In the genomic region with DNA sequence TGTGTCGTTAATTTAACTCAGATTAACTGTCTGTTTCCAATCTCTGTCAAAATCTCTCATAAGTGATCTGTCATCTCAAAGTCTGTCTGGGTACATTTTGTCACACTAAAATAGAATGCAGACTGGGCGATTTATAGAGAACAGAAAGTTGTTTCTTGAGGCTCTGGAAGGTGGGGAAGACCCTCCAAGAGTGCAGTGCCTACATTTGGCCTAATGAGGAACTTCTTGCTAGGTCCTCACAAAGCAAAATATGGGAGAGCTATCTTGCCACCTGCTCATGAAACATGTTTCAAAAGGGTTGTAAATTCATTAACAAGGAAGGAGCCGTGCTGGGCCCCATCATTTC, we compare ENCODE assay signal across 17 mouse cellular contexts.
DNase-seq lines count a peak whose midpoint lies in the region; ATAC-seq and TF ChIP-seq lines count a peak whose summit lies in the region.
"Had no signal": no experiment of that assay in that cellular context is flagged by ENCODE, and none has a peak within 500 bp of the region (broad histone marks: within the 10 kb centered on the region; RNA-seq: fewer than 3 reads in every experiment).

No protein-coding gene starts in this region.

- 55% methylated on average over 3 of the region's 3 CpGs for WGBS in embryonic facial prominence, embryonic 13.5 days
- WGBS in embryonic facial prominence, embryonic 10.5 days, result 83% methylated on average over 3 of the region's 3 CpGs
- 58% methylated on average over 3 of the region's 3 CpGs for WGBS in heart, embryonic 16.5 days
- whole genome bisulfite sequencing in heart, adult 2 months, result 71% methylated on average over 3 of the region's 3 CpGs
- WGBS in midbrain, embryonic 11.5 days, result 76% methylated on average over 3 of the region's 3 CpGs
- WGBS in midbrain, embryonic 14.5 days, result 87% methylated on average over 3 of the region's 3 CpGs
- 58% methylated on average over 3 of the region's 3 CpGs for WGBS in stomach, postnatal 0 days

- H3K27ac ChIP-seq in embryonic facial prominence, embryonic 13.5 days, result 0 out of 2 replicates have a peak overlapping the region, but pooled peaks have one; percentile 51
- no peak overlapping the region for H3K27ac ChIP-seq in embryonic facial prominence, embryonic 10.5 days (replicated peaks)
- H3K27ac ChIP-seq in heart, embryonic 16.5 days (ENCODE audit: low read length), result peak overlapping the region; percentile 70; the same call in 1 of the 2 replicates
- H3K27ac ChIP-seq in heart, adult 2 months, result no peak overlapping the region; the same call in 1 of the 2 replicates
- no peak overlapping the region for H3K27ac ChIP-seq in midbrain, embryonic 11.5 days (ENCODE audit: low read depth, low read length)
- H3K27ac ChIP-seq in midbrain, embryonic 14.5 days (replicated peaks; ENCODE audit: low read depth, low read length), result no peak overlapping the region
- peak overlapping the region; percentile 84 for H3K27ac ChIP-seq in stomach, postnatal 0 days (replicated peaks)
- H3K27ac ChIP-seq: hindbrain, embryonic 13.5 days; midbrain, embryonic 10.5 days; neural tube, embryonic 15.5 days had no signal

- DNase-seq in embryonic facial prominence, embryonic 10.5 days (ENCODE audit: low spot score), result no peak
- no peak for DNase-seq in heart, adult 2 months
- peak; percentile 69 for DNase-seq in midbrain, embryonic 11.5 days (ENCODE audit: low spot score, missing footprints)
- no peak for DNase-seq in midbrain, embryonic 14.5 days
- no peak for DNase-seq in stomach, postnatal 0 days (ENCODE audit: low spot score)
- DNase-seq in testis, postnatal 14 days (ENCODE audit: low spot score), result no peak
- DNase-seq: adrenal gland, postnatal 14 days; cerebellum, adult 9-10 months; kidney, postnatal 4 days; lung, postnatal 10 days; right cerebral cortex, postnatal 4 days had no signal

- H3K36me3 ChIP-seq in embryonic facial prominence, embryonic 13.5 days, result no peaks in the 10 kb centered on the region
- H3K36me3 ChIP-seq in embryonic facial prominence, embryonic 10.5 days (replicated peaks), result no peaks in the 10 kb centered on the region
- 0 out of 2 replicates have a peak, but pooled peaks cover 2% of the 10 kb centered on the region for H3K36me3 ChIP-seq in heart, embryonic 16.5 days (ENCODE audit: control insufficient read depth, insufficient read depth)
- H3K36me3 ChIP-seq in heart, adult 2 months (ENCODE audit: control insufficient read depth, insufficient read depth, low read length), result peaks cover 5% of the 10 kb centered on the region
- H3K36me3 ChIP-seq in midbrain, embryonic 11.5 days (ENCODE audit: control insufficient read depth, insufficient read depth, low read length), result no peaks in the 10 kb centered on the region
- H3K36me3 ChIP-seq in midbrain, embryonic 14.5 days (ENCODE audit: control insufficient read depth, insufficient read depth, low read length), result no peaks in the 10 kb centered on the region
- H3K36me3 ChIP-seq in stomach, postnatal 0 days (ENCODE audit: control insufficient read depth, insufficient read depth, low read length), result no peaks in the 10 kb centered on the region
- H3K36me3 ChIP-seq: hindbrain, embryonic 13.5 days; midbrain, embryonic 10.5 days; neural tube, embryonic 15.5 days had no signal

- H3K79me2 ChIP-seq in heart, adult 2 months (replicated peaks; ENCODE audit: control insufficient read depth, insufficient read depth, low read length), result no peaks in the 10 kb centered on the region; the same call in 1 of the 2 replicates

- H3K27me3 ChIP-seq in embryonic facial prominence, embryonic 13.5 days, result no peaks in the 10 kb centered on the region
- H3K27me3 ChIP-seq in embryonic facial prominence, embryonic 10.5 days (replicated peaks; ENCODE audit: low read depth, poor library complexity, severe bottlenecking), result no peaks in the 10 kb centered on the region
- no peaks in the 10 kb centered on the region for H3K27me3 ChIP-seq in heart, embryonic 16.5 days (ENCODE audit: control insufficient read depth, insufficient read depth, low read length)
- no peaks in the 10 kb centered on the region for H3K27me3 ChIP-seq in heart, adult 2 months (ENCODE audit: control insufficient read depth, insufficient read depth, low read length)
- H3K27me3 ChIP-seq in midbrain, embryonic 11.5 days (ENCODE audit: control insufficient read depth, insufficient read depth, low read length), result no peaks in the 10 kb centered on the region
- no peaks in the 10 kb centered on the region for H3K27me3 ChIP-seq in midbrain, embryonic 14.5 days (ENCODE audit: control insufficient read depth, insufficient read depth, low read length)
- no peaks in the 10 kb centered on the region for H3K27me3 ChIP-seq in stomach, postnatal 0 days (ENCODE audit: control insufficient read depth, insufficient read depth, low read length)
- H3K27me3 ChIP-seq: hindbrain, embryonic 13.5 days; neural tube, embryonic 15.5 days had no signal

- no peak overlapping the region for H3K9ac ChIP-seq in embryonic facial prominence, embryonic 13.5 days
- H3K9ac ChIP-seq in heart, embryonic 16.5 days (ENCODE audit: low read length), result no peak overlapping the region; the same call in 1 of the 2 replicates
- H3K9ac ChIP-seq in heart, adult 2 months (ENCODE audit: low read depth, low read length), result no peak overlapping the region
- H3K9ac ChIP-seq in midbrain, embryonic 11.5 days (ENCODE audit: low read length), result no peak overlapping the region
- H3K9ac ChIP-seq in midbrain, embryonic 14.5 days (replicated peaks; ENCODE audit: low read length), result no peak overlapping the region
- no peak overlapping the region for H3K9ac ChIP-seq in stomach, postnatal 0 days (ENCODE audit: low read length)
- H3K9ac ChIP-seq: hindbrain, embryonic 13.5 days; neural tube, embryonic 15.5 days had no signal

- no peak for ATAC-seq in embryonic facial prominence, embryonic 13.5 days (ENCODE audit: insufficient number of reproducible peaks, insufficient read depth, low FRiP score, low TSS enrichment, low read depth)
- no peak for ATAC-seq in heart, embryonic 16.5 days (replicated peaks; ENCODE audit: extremely low read depth, insufficient read depth, low FRiP score)
- no peak for ATAC-seq in midbrain, embryonic 11.5 days (ENCODE audit: low FRiP score)
- no peak for ATAC-seq in midbrain, embryonic 14.5 days (ENCODE audit: low FRiP score, low TSS enrichment)
- no peak for ATAC-seq in stomach, postnatal 0 days (ENCODE audit: low FRiP score, low TSS enrichment)
- ATAC-seq: inflammation-experienced regulatory T-cells, adult 6 months had no signal

- no peak for TF ChIP-seq EP300 in heart, adult 2 months (IDR thresholded peaks at IDR 0.05; ENCODE audit: insufficient read depth, low read depth, low read length)
- TF ChIP-seq EP300 in stomach, postnatal 0 days (optimal IDR thresholded peaks at IDR 0.05), result no peak

- no peak for TF ChIP-seq POLR2A in heart, adult 2 months (IDR thresholded peaks at IDR 0.05; ENCODE audit: insufficient read depth, low read depth, low read length)

- no peak overlapping the region for H3K4me2 ChIP-seq in embryonic facial prominence, embryonic 13.5 days
- H3K4me2 ChIP-seq in heart, embryonic 16.5 days (ENCODE audit: low read depth, low read length), result no peak overlapping the region
- H3K4me2 ChIP-seq in midbrain, embryonic 11.5 days, result no peak overlapping the region
- no peak overlapping the region for H3K4me2 ChIP-seq in midbrain, embryonic 14.5 days (ENCODE audit: low read length)
- H3K4me2 ChIP-seq in stomach, postnatal 0 days (replicated peaks; ENCODE audit: low read depth), result no peak overlapping the region
- H3K4me2 ChIP-seq: hindbrain, embryonic 13.5 days; neural tube, embryonic 15.5 days had no signal

- H3K4me1 ChIP-seq in embryonic facial prominence, embryonic 13.5 days, result peaks cover 14% of the 10 kb centered on the region
- peaks cover 12% of the 10 kb centered on the region for H3K4me1 ChIP-seq in embryonic facial prominence, embryonic 10.5 days
- H3K4me1 ChIP-seq in heart, embryonic 16.5 days (ENCODE audit: control insufficient read depth, insufficient read depth, low read length), result peaks cover 35% of the 10 kb centered on the region
- H3K4me1 ChIP-seq in heart, adult 2 months (ENCODE audit: control insufficient read depth, insufficient read depth, low read length), result peaks cover 7% of the 10 kb centered on the region
- H3K4me1 ChIP-seq in midbrain, embryonic 11.5 days (ENCODE audit: control insufficient read depth, insufficient read depth, low read length), result no peaks in the 10 kb centered on the region
- 0 out of 2 replicates have a peak, but pooled peaks cover 3% of the 10 kb centered on the region for H3K4me1 ChIP-seq in midbrain, embryonic 14.5 days (ENCODE audit: control insufficient read depth, insufficient read depth, low read length)
- no peaks in the 10 kb centered on the region for H3K4me1 ChIP-seq in stomach, postnatal 0 days (replicated peaks; ENCODE audit: control insufficient read depth, insufficient read depth)

- no peak for TF ChIP-seq CTCF in heart, adult 2 months (IDR thresholded peaks at IDR 0.05)
- TF ChIP-seq CTCF in stomach, postnatal 0 days (IDR thresholded peaks at IDR 0.05; ENCODE audit: low read depth), result no peak

- H3K9me3 ChIP-seq in embryonic facial prominence, embryonic 13.5 days, result no peaks in the 10 kb centered on the region
- no peaks in the 10 kb centered on the region for H3K9me3 ChIP-seq in embryonic facial prominence, embryonic 10.5 days
- H3K9me3 ChIP-seq in heart, embryonic 16.5 days (replicated peaks; ENCODE audit: control insufficient read depth, low read length), result no peaks in the 10 kb centered on the region
- no peaks in the 10 kb centered on the region for H3K9me3 ChIP-seq in midbrain, embryonic 11.5 days (ENCODE audit: control insufficient read depth, low read length)
- no peaks in the 10 kb centered on the region for H3K9me3 ChIP-seq in midbrain, embryonic 14.5 days (ENCODE audit: control insufficient read depth, low read length)
- no peaks in the 10 kb centered on the region for H3K9me3 ChIP-seq in stomach, postnatal 0 days (ENCODE audit: control insufficient read depth, low read length)
- H3K9me3 ChIP-seq: hindbrain, embryonic 13.5 days; midbrain, embryonic 10.5 days; neural tube, embryonic 15.5 days had no signal

- intact Hi-C loops in heart, adult 2 months (cut with DNase I), result no loop called here

- H3K4me3 ChIP-seq in embryonic facial prominence, embryonic 13.5 days, result no peak overlapping the region
- H3K4me3 ChIP-seq in embryonic facial prominence, embryonic 10.5 days, result no peak overlapping the region
- no peak overlapping the region for H3K4me3 ChIP-seq in heart, embryonic 16.5 days (ENCODE audit: low read length)
- H3K4me3 ChIP-seq in heart, adult 2 months, result no peak overlapping the region
- H3K4me3 ChIP-seq in midbrain, embryonic 11.5 days (ENCODE audit: low read depth, low read length), result no peak overlapping the region
- no peak overlapping the region for H3K4me3 ChIP-seq in midbrain, embryonic 14.5 days (replicated peaks; ENCODE audit: low read depth, low read length)
- no peak overlapping the region for H3K4me3 ChIP-seq in stomach, postnatal 0 days (ENCODE audit: low read depth, low read length)
- H3K4me3 ChIP-seq: hindbrain, embryonic 13.5 days; midbrain, embryonic 10.5 days; neural tube, embryonic 15.5 days had no signal

Comparison
In these comparisons a context has a peak if more than half of its experiments do, and no peak if none do; other contexts are left out.
1. H3K27ac ChIP-seq: peak in embryonic facial prominence, embryonic 13.5 days (single experiment), heart, embryonic 16.5 days (single experiment) and stomach, postnatal 0 days (single experiment); none in embryonic facial prominence, embryonic 10.5 days (single experiment), heart, adult 2 months (single experiment), midbrain, embryonic 11.5 days (single experiment) and midbrain, embryonic 14.5 days (single experiment).